Mouse (Mus musculus) heart, adult 2 months (tissue): ENCODE results near the gene Ethe1.

Experiments used
- CTCF ChIP-seq: fragments of 200-600 bp; IDR thresholded peaks from 2 replicates; pipeline ENCODE4 v1.8.1; 2022; ENCODE audit warnings: antibody characterized with exemption, mild to moderate bottlenecking, moderate library complexity
- EP300 ChIP-seq: fragments of 200-500 bp; IDR thresholded peaks from 2 replicates; pipeline ENCODE4 v1.6.1; 2011; ENCODE audit warnings: low read depth, low read length, control low read depth; ENCODE audit not compliant: insufficient read depth
- POLR2A ChIP-seq: fragments of 200-500 bp; IDR thresholded peaks from 2 replicates; pipeline ENCODE4 v1.6.1; 2011; ENCODE audit warnings: mild to moderate bottlenecking, low read depth, low read length, control low read depth; ENCODE audit not compliant: insufficient read depth

DNA sequence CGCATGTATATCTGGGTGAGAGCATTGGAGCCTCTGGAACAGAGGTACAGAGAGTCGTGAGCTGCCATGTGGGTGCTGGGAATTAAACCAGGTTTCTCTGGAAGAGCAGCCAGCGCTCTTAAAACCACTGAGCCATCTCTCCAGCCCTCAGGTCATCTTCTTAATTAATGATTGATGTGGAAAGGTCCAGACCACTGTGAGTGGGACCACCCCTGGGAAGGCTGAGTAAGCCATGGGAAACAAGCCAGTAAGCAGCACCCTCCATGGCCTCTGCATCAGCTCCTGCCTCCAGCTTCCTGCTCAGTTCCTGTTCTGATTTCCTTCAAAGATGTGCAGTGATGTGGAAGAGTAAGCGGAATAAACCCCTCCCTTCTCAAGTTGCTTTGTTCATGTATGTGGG lies 4.8 kb downstream of the Ethe1 start:
- TF ChIP-seq CTCF (no peak), POLR2A (no peak), EP300 (no peak)
